Mouse (Mus musculus) thymus, postnatal 25 days (tissue): ENCODE data around the gene Samd15.
"Not testable (repeated sequence)": the region's sequence is repeated elsewhere in the genome, so short reads cannot be mapped to it uniquely, and the experiment has no call there.

Experiments
- DNase-seq: peaks from one replicate; pipeline ENCODE4 v3.0.0; 2022

Gene Samd15

GRCm38 (mm10) chr12:87199206-87199972 lies at the start of gene Samd15:
Gene Samd15, plus strand, starts transcription at chr12:87199723.
- peak; percentile 76 for DNase-seq

GRCm38 (mm10) chr12:87154448-87154847 lies 45.1 kb upstream of the Samd15 start:
- DNase-seq = not testable (repeated sequence)

- no peak for DNase-seq
Measured at GRCm38 (mm10) chr12:87157361-87157760, 42.2 kb upstream of the Samd15 start.

GRCm38 (mm10) chr12:87158099-87158498 lies 41.4 kb upstream of the Samd15 start:
- DNase-seq = no peak

GRCm38 (mm10) chr12:87160310-87160709 lies 39.2 kb upstream of the Samd15 start:
- DNase-seq = no peak

GRCm38 (mm10) chr12:87160815-87161214 lies 38.7 kb upstream of the Samd15 start:
- DNase-seq = no peak

GRCm38 (mm10) chr12:87175194-87175946 lies 24.2 kb upstream of the Samd15 start:
- no peak for DNase-seq

GRCm38 (mm10) chr12:87177631-87178030 lies 21.9 kb upstream of the Samd15 start:
- no peak for DNase-seq

GRCm38 (mm10) chr12:87193008-87193407 lies 6.5 kb upstream of the Samd15 start:
- no peak for DNase-seq

- DNase-seq = no peak
Measured at GRCm38 (mm10) chr12:87195069-87195468, 4.5 kb upstream of the Samd15 start.

GRCm38 (mm10) chr12:87196310-87196709 lies 3.2 kb upstream of the Samd15 start:
- DNase-seq = no peak

- no peak for DNase-seq
Measured at GRCm38 (mm10) chr12:87198792-87199191, 731 bp upstream of the Samd15 start.

- DNase-seq = peak; percentile 89
Measured at GRCm38 (mm10) chr12:87199973-87200586, 557 bp downstream of the Samd15 start, which contains the start of gene Tmed8. Gene Tmed8, minus strand, starts transcription at chr12:87200454.

- DNase-seq = no peak
Measured at GRCm38 (mm10) chr12:87201694-87202093, 2.2 kb downstream of the Samd15 start.

GRCm38 (mm10) chr12:87205789-87206188 lies 6.3 kb downstream of the Samd15 start:
- not testable (repeated sequence) for DNase-seq

GRCm38 (mm10) chr12:87212844-87213606 lies 13.5 kb downstream of the Samd15 start:
- DNase-seq = no peak

GRCm38 (mm10) chr12:87216053-87216452 lies 16.5 kb downstream of the Samd15 start:
- no peak for DNase-seq

GRCm38 (mm10) chr12:87217596-87217995 lies 18.1 kb downstream of the Samd15 start:
- DNase-seq = no peak

GRCm38 (mm10) chr12:87219362-87219761 lies 19.8 kb downstream of the Samd15 start:
- DNase-seq = no peak

- DNase-seq = no peak
Measured at GRCm38 (mm10) chr12:87224950-87225349, 25.4 kb downstream of the Samd15 start.

- no peak for DNase-seq
Measured at GRCm38 (mm10) chr12:87226801-87227200, 27.3 kb downstream of the Samd15 start.

- no peak for DNase-seq
Measured at GRCm38 (mm10) chr12:87229633-87230032, 30.1 kb downstream of the Samd15 start.

- no peak for DNase-seq
Measured at GRCm38 (mm10) chr12:87230379-87230895, 30.9 kb downstream of the Samd15 start.
